Mouse (Mus musculus): ENCODE results near the gene Olfr791. TPM values are rescaled to one million over a fixed set of nuclear protein-coding genes. Genes with fewer than 3 reads are reported as not detected.

The Olfr791 gene
- polyA plus RNA-seq (2017; shearing (Covaris generic)): not detected

DNA sequence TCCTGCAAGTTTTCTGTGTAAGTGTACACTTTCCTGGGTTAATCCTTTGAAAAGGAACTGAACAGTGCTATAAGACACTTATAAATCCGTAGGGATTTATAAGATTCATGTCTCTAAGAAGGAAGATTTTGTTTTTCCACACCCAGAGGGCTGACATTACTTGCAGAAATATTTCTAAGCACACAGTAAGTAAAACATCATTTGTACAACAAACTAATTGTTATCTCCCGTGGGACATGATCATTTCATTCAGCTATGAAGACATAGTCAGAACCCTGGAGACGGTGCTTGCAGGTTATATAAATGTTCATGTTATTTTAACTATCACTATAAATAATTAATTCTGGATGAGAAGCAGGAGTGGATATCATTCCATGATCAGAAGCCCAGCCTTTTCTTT, at the start of gene Olfr791:
Olfr791 (plus strand) TSS at position 301 of the 400 bp plus-strand sequence.
- no peak for ATAC-seq

DNA sequence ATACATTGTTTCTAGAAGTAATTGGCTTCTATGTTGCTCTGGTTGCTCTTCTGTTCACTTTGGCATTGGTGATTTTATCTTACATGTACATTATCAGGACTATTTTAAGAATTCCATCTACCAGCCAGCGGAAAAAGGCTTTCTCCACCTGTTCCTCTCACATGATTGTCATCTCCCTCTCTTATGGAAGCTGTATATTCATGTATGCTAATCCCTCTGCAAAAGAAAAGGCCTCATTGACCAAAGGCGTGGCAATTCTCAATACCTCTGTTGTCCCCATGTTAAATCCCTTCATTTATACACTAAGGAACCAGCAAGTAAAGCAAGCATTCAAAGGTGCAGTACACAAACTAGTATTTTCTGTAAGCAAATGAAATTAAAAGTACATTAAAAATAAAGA, 48.3 kb upstream of the Olfr791 start:
- no peak for ATAC-seq

DNA sequence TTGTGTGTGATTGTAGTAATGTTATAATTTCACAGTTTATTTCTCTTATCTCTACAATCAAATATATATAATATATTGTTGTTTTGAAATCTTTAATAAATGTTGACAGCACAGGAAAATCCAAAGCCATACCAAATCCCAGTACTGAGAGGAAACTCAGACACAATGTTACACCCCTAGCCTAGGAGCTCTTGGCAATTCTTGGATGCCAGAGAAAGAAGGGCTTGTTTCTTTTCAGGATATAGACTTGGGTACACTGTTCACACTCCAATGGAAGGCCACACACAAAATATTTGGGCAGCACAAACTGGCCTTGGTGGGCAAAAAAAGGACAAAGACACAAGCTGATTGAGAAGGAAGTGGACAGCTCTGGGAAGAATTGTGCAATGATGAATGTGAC, 47.9 kb upstream of the Olfr791 start:
- no peak for ATAC-seq

DNA sequence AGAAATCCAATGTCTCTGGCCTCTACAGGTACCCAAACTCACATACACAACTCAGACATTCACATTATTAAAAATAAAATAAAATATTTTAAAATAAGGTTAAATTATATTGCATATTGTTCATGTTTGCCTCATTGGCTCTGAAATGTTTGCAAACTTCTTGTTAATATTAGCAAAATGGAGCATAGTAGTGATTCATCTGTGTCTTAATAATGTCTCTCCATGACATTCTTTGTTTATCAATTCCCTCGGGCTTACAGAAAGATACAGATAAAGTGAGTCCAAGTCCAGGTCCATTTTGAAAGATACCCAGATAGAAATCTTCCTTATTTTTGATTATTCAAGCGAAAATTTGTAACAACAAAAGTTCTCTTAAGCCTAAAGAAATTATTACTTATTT, 37.1 kb upstream of the Olfr791 start, which contains the start of gene Olfr789:
Olfr789 (plus strand) TSS at position 301 of the 400 bp plus-strand sequence.
- ATAC-seq: no peak

DNA sequence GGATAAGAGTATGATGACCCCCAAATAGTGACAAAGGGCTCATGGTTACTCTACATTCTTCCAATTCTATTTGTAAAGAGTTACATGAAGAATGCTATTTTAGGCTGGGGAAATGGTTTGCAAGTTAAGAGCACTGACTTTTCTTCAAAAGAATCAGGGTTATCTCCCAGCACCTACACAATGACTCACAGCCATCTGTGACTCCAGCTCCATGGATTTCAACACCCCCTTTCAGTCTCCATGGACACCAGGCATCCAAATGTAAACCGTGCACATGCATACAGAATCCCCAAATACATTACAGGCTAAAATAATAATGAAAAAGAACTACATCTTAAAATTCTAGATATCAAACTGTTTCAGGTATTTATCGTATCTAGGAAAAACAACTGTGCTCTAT, 31.5 kb upstream of the Olfr791 start:
- ATAC-seq: no peak

DNA sequence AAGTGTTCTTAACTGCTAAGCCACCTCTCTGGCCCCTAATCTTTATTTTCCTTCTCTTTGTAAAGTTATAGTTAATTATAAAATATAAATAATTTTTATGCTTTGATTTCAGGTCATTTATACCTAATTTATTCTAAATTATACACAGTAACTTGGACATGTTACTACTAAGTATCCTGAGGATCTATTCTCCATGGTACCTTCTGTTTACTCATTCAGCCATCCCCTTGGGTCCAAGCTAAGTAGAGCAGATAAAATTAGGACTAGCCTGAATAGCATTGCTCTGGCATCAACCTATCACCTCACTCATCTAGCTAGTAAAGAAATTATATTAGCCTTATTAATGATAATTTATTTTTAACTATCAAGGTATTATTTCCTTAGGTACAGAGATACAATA, 23.4 kb upstream of the Olfr791 start, which contains the start of gene Olfr790:
Olfr790 (plus strand) TSS at position 301 of the 400 bp plus-strand sequence.
- no peak for ATAC-seq

DNA sequence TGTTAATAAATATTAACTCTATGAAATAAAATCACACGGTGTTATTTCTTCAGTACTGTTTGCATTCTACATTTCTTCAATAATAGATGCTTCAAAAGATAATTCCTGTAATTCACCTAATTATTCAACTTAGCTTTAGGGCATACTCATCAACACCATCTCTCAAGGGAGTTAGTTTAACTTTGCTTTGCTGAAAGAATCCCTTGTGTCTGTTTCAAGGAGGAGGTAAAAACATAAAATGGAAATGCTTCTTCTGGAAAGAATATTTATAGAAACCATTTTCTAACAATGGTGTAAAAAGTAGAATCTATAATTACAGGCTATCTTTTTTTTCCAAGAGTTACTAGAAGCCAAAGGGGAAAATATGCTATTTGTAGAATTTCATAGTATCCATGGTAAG, 17.3 kb downstream of the Olfr791 start, which contains the start of gene Olfr792:
Olfr792 (plus strand) TSS at position 301 of the 400 bp plus-strand sequence.
- no peak for ATAC-seq

DNA sequence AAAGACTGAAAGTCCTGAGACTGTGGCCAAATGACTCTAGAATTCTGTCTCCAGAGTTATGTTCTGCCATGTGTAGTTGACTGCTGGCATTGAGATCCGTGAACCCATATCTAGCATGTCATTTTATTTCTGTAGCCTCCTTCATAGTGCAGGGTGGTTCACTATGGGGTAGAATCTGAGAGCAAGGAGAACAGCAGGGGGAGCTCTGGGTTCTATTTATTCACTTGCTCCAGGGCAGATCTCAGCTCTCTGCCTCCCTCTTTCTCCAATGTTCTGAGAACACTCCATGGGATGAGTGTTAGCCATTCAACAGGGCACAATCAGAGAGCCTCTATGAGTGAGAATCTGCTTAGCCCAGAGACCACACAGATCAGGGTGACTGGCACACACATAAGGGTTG, 27.8 kb downstream of the Olfr791 start:
- no peak for ATAC-seq

DNA sequence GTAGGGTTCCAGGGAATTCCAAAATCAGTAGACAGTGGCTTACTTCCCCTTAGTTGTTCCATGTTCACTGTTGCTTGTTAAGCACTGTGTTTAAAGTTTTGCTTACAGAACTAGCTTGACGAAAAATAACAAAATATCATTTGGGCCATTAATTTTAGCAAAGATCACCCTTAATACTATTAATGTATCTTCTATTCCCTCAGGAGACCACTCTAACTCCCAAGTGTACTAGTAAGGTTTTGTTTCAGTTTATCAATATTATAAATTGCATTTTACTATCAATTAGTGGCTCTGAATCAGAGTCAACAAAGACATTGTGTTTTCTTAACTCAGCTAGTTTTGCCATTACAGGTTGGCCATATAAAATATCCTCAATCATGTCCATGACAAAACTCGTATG, 45.8 kb downstream of the Olfr791 start, which contains the start of gene Olfr794:
Olfr794 (plus strand) TSS at position 301 of the 400 bp plus-strand sequence.
- ATAC-seq: no peak

DNA sequence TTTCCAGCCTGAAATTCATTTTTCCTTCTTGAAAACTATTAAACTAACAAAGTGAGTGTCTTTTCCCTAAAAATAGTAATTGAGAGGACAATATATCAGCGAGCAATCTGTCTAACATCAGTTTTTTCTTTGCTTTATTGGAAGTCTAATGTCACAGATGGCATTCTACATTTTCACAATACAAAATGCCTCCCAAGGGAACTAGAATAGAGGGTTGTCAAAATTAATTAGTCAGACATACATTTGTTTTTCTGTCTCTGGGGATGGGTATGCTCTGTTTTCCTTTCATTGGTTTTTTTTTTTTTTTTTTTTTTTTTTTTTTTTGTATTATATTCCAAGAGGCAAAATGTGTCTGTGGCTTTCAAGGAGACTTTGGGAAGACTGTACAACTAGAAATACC, 55.5 kb downstream of the Olfr791 start:
- ATAC-seq: no peak

Other genes with a start within 250 kb of the Olfr791 start
- not detected for gene Olfr780, start 203.7 kb upstream of the Olfr791 start, polyA plus RNA-seq (2017; shearing (Covaris generic))
- not detected for gene Olfr781, start 192.9 kb upstream of the Olfr791 start, polyA plus RNA-seq (2017; shearing (Covaris generic))
- not detected for gene Olfr782, start 172.9 kb upstream of the Olfr791 start, polyA plus RNA-seq (2017; shearing (Covaris generic))
- under 1 TPM in 1 of 2 experiments, not detected in 1; 0.09 TPM for gene Olfr784, start 137.7 kb upstream of the Olfr791 start, polyA plus RNA-seq (2017; shearing (Covaris generic))
- under 1 TPM in 1 of 2 experiments, not detected in 1; 0.19 TPM for gene Olfr785, start 116.4 kb upstream of the Olfr791 start, polyA plus RNA-seq (2017; shearing (Covaris generic))
- gene Olfr786, start 94.5 kb upstream of the Olfr791 start, polyA plus RNA-seq (2017; shearing (Covaris generic)): not detected
- under 1 TPM in 1 of 2 experiments, not detected in 1; 0.24 TPM for gene Olfr787, start 59.9 kb upstream of the Olfr791 start, polyA plus RNA-seq (2017; shearing (Covaris generic))
- gene Olfr788, start 50.8 kb upstream of the Olfr791 start, polyA plus RNA-seq (2017; shearing (Covaris generic)): not detected
- not detected for gene Olfr789, start 37.0 kb upstream of the Olfr791 start, polyA plus RNA-seq (2017; shearing (Covaris generic))
- not detected for gene Olfr790, start 23.3 kb upstream of the Olfr791 start, polyA plus RNA-seq (2017; shearing (Covaris generic))
- gene Olfr792, start 17.4 kb downstream of the Olfr791 start, polyA plus RNA-seq (2017; shearing (Covaris generic)): not detected
- not detected for gene Olfr794, start 45.9 kb downstream of the Olfr791 start, polyA plus RNA-seq (2017; shearing (Covaris generic))
- gene Olfr796, start 90.8 kb downstream of the Olfr791 start, polyA plus RNA-seq (2017; shearing (Covaris generic)): not detected
- not detected for gene Olfr798, start 106.1 kb downstream of the Olfr791 start, polyA plus RNA-seq (2017; shearing (Covaris generic))
- gene Olfr799, start 115.7 kb downstream of the Olfr791 start, polyA plus RNA-seq (2017; shearing (Covaris generic)): not detected
- gene Olfr800, start 135.9 kb downstream of the Olfr791 start, polyA plus RNA-seq (2017; shearing (Covaris generic)): not detected
- gene Olfr801, start 152.1 kb downstream of the Olfr791 start, polyA plus RNA-seq (2017; shearing (Covaris generic)): not detected
- gene Olfr802, start 166.4 kb downstream of the Olfr791 start, polyA plus RNA-seq (2017; shearing (Covaris generic)): not detected
- not detected for gene Olfr803, start 172.5 kb downstream of the Olfr791 start, polyA plus RNA-seq (2017; shearing (Covaris generic))
- not detected for gene Olfr804, start 181.4 kb downstream of the Olfr791 start, polyA plus RNA-seq (2017; shearing (Covaris generic))
- gene Olfr805, start 207.6 kb downstream of the Olfr791 start, polyA plus RNA-seq (2017; shearing (Covaris generic)): not detected
- gene Olfr806, start 220.1 kb downstream of the Olfr791 start, polyA plus RNA-seq (2017; shearing (Covaris generic)): not detected
- gene Olfr807, start 236.0 kb downstream of the Olfr791 start, polyA plus RNA-seq (2017; shearing (Covaris generic)): not detected
- gene Olfr808, start 243.7 kb downstream of the Olfr791 start, polyA plus RNA-seq (2017; shearing (Covaris generic)): not detected

Data from CD4-positive, CD25-positive, alpha-beta regulatory T cell, adult 4 months (primary cell).